Mouse (Mus musculus): Measurements from ENCODE around the gene Olfr517.

Gene Olfr517

DNA sequence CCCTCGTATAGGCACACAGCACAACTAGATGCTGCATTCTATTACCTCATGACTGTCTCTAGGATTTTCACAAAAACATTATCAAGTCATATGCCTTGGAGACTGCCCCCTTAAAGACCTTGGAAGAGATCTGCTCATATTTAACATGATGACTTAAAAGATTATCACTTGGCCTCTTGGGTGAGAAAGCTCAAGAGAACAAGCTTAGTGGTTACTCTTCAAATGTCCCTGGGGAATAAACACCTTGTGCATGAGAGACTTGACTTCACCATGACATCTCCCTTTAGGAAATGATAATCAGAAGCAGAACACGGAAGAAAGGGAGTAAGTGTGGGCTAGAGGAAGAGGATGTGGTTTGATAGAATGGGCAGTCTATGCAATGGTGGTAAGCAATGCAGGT is at the start of gene Olfr517:
Gene Olfr517 (minus strand): TSS at position 101 of the 400 bp plus-strand sequence.
- no peak for DNase-seq

DNA sequence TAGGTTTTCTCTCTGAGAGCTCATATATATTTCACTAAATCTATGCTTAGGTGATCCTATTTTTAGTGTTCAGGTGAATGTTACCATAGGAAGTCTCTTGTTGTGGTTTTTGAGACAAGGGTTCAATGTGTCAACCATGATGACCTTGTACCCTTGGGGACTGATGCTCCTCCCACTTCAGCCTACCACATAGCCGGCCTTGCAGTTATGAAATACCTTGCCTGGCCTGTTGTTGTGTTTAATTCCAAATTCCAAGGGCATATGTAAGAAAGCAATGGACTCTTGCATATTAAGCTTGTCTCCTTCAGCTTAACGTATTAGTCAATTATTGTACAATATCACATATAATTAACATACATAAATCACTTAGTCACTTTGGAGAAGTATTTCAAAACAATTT is 31.8 kb upstream of the Olfr517 start:
- no peak for DNase-seq

- no peak for DNase-seq
These were observed 22.1 kb upstream of the Olfr517 start, which contains the start of gene Olfr519 for GRCm38 (mm10) chr7:108894320-108894719. Gene Olfr519 (minus strand): TSS chr7:108894420.

DNA sequence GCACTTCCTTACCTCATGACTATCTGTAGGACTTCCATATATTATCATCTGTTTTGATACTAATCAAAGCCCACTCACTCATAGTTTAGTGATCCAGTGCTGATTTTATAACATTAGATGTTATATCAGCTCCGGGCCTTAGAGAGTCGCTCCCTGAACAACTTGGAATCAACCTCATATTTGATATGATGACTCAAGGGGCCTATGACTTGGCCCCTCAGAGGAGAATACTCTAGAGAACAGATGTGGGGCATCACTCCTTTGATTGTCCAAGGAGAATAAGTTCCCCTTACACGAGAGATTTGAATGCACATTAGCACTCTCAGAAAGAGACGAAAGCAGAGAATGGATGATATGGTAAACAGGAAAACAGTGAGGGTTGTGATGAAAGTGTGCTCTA is 12.7 kb upstream of the Olfr517 start, which contains the start of gene Olfr518:
Gene Olfr518 (minus strand): TSS at position 101 of the 400 bp plus-strand sequence.
- no peak for DNase-seq

DNA sequence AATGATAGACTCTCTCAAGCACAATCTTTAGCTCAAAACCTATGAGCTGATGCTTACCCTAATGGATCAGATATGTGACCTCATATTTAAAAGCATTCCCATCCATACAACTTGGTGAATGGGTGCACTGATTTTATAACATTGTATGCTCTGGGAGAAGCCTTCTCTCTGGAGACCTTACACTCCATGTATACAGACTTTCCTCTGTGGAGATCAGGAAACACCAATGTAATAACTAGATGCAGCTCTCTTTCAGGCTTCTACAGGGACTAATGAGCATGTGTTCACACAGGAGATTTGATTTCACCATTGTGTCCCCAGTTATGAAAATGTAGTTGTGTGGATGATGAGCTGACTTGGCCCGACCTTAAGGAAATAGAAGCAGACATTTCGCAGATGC is 21.8 kb downstream of the Olfr517 start, which contains the start of gene Olfr516:
Gene Olfr516 (minus strand): TSS at position 101 of the 400 bp plus-strand sequence.
- DNase-seq: no peak

- DNase-seq: no peak
These were observed 46.3 kb downstream of the Olfr517 start, which contains the start of gene Olfr514 for GRCm38 (mm10) chr7:108825897-108826296. Gene Olfr514 (minus strand): TSS chr7:108825997.
